Mouse (Mus musculus) ES-Bruce4 (cell line): ENCODE results near the gene Arfip1.

Source experiments
- CTCF ChIP-seq: IDR thresholded peaks from one replicate; pipeline ENCODE4 v1.8.1; 2011; ENCODE audit warnings: low read depth, low read length
- EP300 ChIP-seq: IDR thresholded peaks from 2 replicates; pipeline ENCODE4 v1.6.1; 2011; ENCODE audit warnings: low read depth, low read length; ENCODE audit not compliant: insufficient read depth
- POLR2A ChIP-seq: IDR thresholded peaks from one replicate; pipeline ENCODE4 v1.8.1; 2011; ENCODE audit warnings: low read length; ENCODE audit not compliant: insufficient read depth

- TF ChIP-seq POLR2A: no peak
- TF ChIP-seq CTCF: no peak
- TF ChIP-seq EP300: no peak
These were observed 49.2 kb upstream of the Arfip1 start for GRCm38 (mm10) chr3:84631586-84631985.
